Mouse (Mus musculus) T-helper 1 cell (primary cell): Measurements from ENCODE around the gene L1cam.

Source experiments
- in situ Hi-C: fragments of 300-600 bp; cut with MboI, MseI; formaldehyde crosslinking; loops from one replicate; pipeline ENCODE4 v1.15.1; 2025; ENCODE audit warnings: high pct_unique_total_duplicates

The L1cam gene

GRCm38 (mm10) chrX:73880194-73881035, 15.5 kb downstream of the L1cam start:
- in situ Hi-C loops, result no loop called here

DNA sequence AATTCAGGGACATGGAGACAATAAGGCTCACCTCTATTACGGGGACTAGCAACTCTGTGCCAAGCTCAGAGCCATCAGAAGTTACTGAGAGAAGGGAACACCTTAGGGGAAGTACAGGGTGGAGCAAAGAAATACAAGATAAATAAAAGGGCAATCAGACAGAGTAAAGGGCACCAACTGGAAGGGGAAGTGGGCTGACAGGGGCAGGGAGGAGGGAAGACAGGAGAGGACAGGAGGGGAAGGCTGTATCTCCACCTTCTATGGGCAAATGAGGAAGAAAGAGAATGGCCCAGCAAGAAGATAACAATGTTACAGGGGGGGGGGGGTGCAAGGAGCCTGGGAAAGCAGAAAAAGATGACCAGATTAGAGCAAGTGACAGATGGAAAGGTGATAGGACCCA, 18.9 kb downstream of the L1cam start:
- in situ Hi-C loops, result no loop called here

DNA sequence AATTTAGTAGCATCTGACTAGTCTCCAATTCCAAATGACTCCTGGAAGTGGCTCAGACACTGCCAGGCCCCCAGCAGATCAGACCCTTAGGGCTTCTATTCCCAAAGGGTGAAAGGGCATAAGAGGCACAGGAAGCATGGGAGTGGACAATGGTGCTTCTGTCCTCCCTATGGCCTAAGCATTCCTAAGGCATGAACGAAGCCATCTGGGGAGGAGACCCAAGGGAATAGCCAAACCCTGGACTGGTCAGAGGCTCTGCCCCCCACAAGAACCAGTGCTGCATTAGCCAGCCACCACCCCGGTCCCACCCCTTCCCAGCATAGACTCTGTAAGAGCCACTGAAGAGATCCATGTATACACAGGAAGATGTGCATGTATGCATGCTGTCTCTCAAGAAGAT, 20.0 kb downstream of the L1cam start:
- in situ Hi-C loops, result no loop called here

GRCm38 (mm10) chrX:73871956-73872355, 23.9 kb downstream of the L1cam start:
- in situ Hi-C loops, result no loop called here

GRCm38 (mm10) chrX:73871474-73871873, 24.4 kb downstream of the L1cam start:
- in situ Hi-C loops, result no loop called here

GRCm38 (mm10) chrX:73869334-73869733, 26.6 kb downstream of the L1cam start:
- in situ Hi-C loops, result no loop called here

DNA sequence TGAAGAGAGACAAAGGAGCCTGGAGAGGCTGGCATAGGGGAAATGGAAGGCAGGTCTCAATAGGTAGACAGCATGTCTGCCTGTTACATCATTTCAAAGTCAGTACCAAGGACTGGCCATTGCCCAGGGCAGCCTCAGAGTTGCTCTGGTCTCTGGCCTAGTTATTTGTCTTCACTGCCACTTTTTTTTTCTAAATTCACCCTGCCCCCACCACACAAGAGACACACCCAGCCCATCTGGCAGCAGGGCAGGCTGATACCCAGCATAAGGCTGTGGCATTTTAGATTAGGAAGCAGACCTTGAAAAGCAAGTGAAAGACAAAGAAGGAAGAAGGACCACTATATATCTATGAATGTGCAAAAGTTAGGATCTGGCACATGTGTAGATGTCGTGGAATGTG, 28.1 kb downstream of the L1cam start:
- in situ Hi-C loops, result no loop called here

DNA sequence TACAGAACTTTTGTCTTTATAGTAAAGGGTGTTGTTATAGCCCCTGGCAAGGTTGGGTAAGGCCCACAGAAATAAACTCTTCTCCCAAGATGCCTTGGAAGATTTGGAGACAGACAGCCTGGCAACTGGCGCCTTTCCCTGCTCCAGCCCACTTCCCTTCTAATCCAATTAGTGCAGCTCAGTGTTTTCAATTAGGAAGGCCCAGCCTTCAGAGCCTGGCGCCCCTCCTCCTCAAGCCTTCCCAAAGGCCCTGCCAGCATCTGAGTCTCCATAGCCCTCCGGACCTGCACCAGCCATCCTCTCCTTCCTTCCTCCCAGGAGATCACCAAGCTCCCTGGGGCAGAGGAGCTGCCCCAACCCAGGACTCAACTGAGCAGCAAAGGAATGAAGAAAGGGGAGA, 28.6 kb downstream of the L1cam start:
- in situ Hi-C loops, result no loop called here

GRCm38 (mm10) chrX:73864692-73865091, 31.2 kb downstream of the L1cam start:
- in situ Hi-C loops, result no loop called here

DNA sequence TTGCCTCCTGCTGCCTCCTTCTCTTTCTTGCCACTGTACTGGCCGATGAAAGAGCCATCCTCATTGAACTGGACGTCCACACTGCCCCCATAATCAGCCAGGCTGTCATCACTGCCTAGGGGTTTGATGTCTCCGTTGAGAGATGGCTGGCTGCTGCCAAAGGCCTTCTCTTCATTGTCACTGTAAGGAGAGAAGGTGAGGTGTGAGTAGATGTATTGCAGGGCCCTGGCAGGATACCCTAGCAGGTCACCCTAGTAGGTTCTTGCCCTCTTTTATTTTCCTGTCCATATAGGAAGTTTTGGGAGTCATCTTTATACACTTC, 40.9 kb downstream of the L1cam start:
- in situ Hi-C loops, result no loop called here

DNA sequence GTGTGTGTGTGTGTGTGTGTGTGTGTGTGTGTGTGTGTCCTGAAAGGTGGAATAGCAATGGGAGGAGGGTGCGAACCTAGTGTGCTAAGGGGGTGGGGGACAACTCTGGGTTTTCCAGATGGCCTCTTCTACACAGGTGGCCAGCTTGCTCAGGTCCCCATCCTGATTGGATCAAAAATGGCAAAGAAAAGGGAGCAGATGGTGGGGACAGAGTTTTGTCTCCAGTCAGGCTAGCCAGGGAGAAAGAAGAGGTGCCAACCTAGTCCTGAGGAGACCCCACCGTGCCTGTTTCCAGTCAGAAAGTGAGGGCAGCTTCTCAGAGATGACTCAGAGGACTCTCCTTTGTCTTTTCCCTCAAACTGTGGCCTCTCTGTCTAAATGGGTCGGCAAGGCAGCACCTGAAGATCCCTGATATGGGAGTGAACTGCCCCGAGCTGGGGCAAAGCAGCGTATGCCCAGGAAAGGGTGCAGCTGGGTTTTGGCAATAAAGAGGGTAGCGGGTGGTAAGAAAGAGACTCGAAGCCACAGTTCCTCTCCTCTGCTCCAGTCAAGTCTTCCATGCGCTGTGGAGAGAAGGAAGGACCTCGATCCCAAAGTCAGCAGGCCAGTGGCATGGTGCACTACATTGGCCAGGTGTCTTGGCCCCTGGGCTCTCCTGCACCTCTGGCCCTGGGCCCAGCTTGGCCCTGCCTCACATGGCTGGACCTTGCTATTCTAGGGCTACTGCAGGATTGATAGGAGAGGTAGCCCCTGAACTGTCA, 41.4 kb downstream of the L1cam start:
- in situ Hi-C loops, result no loop called here

DNA sequence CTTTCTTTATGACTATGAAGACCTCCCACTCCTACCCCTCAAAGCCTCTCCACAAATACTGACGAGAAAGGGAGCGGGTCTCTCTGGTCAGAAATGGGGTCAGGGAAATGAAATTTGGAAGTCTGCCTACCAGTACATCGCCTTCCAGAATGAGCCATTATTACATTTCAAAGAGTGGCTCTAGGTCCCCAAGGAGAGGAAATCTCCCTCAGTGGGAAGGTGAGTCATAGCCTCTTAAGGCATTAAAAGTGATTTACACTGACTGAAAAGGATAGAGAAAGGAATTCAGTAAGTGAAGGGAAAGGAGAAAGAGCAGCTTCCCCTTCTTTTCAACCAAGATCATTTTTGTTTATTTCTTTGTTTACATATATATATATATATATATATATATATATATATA, 59.2 kb downstream of the L1cam start:
- in situ Hi-C loops, result no loop called here

- in situ Hi-C loops, result no loop called here
Measured at GRCm38 (mm10) chrX:73835731-73836130, 60.2 kb downstream of the L1cam start.

GRCm38 (mm10) chrX:73824185-73825151, 71.4 kb downstream of the L1cam start, which contains the start of gene Pdzd4:
TSS of gene Pdzd4 (minus strand) at chrX:73824969.
- in situ Hi-C loops, result no loop called here

GRCm38 (mm10) chrX:73823747-73824146, 72.2 kb downstream of the L1cam start:
- in situ Hi-C loops, result no loop called here

- in situ Hi-C loops, result no loop called here
Measured at GRCm38 (mm10) chrX:73816596-73817314, 79.2 kb downstream of the L1cam start.

DNA sequence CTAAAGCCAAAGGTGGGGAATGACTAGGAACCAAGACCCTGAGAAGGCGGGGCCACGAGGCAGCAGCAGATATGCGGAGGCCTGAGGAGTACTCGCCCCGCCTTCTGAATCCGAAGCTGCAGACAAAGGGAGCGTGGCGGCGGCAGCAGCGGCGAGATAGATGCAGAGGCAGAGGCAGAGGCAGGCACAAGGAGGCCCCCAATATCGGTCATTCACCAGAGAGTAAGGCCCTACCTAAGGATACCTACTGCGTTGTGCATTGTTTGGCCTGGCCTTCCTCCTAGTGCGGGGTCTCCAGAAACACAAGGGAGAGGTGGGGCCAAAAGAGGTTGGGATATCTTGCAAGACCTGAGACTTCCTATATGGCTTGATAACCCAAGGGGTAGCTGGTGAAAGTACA, 80.8 kb downstream of the L1cam start:
- in situ Hi-C loops, result no loop called here

DNA sequence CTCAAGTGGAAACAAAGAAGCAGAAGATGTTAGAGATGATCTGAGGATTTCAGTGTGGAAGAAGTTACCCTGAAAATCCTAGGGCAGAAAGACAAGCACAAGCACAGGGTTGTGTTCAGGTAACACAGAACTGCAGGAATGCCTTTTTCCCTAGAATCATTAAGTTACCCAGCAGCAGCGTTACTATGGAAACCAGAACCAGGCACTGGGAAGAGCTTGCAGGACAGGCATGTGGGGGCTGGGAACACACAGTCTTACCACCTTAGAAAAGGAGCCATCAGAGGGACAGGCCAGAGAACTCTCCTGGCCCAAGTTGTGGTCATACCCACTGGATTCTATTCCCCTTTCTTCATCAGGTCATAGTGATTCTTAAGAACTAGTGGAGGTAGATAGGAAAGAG, 90.1 kb downstream of the L1cam start:
- in situ Hi-C loops, result no loop called here
